Mouse (Mus musculus): ENCODE results near the gene Pxylp1.
"Not testable (repeated sequence)": the region's sequence is repeated elsewhere in the genome, so short reads cannot be mapped to it uniquely, and the experiment has no call there.

The Pxylp1 gene

GRCm38 (mm10) chr9:96892546-96892945, at the start of gene Pxylp1:
Gene Pxylp1, minus strand, starts transcription at chr9:96892669.
- DNase-seq: no peak

- DNase-seq: no peak
These were observed 46.4 kb upstream of the Pxylp1 start for GRCm38 (mm10) chr9:96938887-96939286.

- DNase-seq: not testable (repeated sequence)
These were observed 44.0 kb upstream of the Pxylp1 start for GRCm38 (mm10) chr9:96936427-96936826.

- no peak for DNase-seq
These were observed 43.3 kb upstream of the Pxylp1 start for GRCm38 (mm10) chr9:96935556-96936300.

- no peak for DNase-seq
These were observed 42.3 kb upstream of the Pxylp1 start for GRCm38 (mm10) chr9:96934816-96935215.

GRCm38 (mm10) chr9:96932751-96933150, 40.3 kb upstream of the Pxylp1 start:
- no peak for DNase-seq

GRCm38 (mm10) chr9:96923577-96924316, 31.3 kb upstream of the Pxylp1 start:
- DNase-seq: no peak

- DNase-seq: no peak
These were observed 30.6 kb upstream of the Pxylp1 start for GRCm38 (mm10) chr9:96923119-96923518.

- peak; percentile 83 for DNase-seq
These were observed 24.4 kb upstream of the Pxylp1 start for GRCm38 (mm10) chr9:96916620-96917538.

- no peak for DNase-seq
These were observed 23.6 kb upstream of the Pxylp1 start for GRCm38 (mm10) chr9:96916076-96916475.

- no peak for DNase-seq
These were observed 22.4 kb upstream of the Pxylp1 start for GRCm38 (mm10) chr9:96914851-96915250.

GRCm38 (mm10) chr9:96914005-96914404, 21.5 kb upstream of the Pxylp1 start:
- DNase-seq: no peak

GRCm38 (mm10) chr9:96909503-96909902, 17.0 kb upstream of the Pxylp1 start:
- DNase-seq: no peak

- DNase-seq: no peak
These were observed 16.3 kb upstream of the Pxylp1 start for GRCm38 (mm10) chr9:96908737-96909136.

- DNase-seq: no peak
These were observed 12.2 kb upstream of the Pxylp1 start for GRCm38 (mm10) chr9:96904360-96905355.

GRCm38 (mm10) chr9:96899717-96900116, 7.2 kb upstream of the Pxylp1 start:
- no peak for DNase-seq

- DNase-seq: no peak
These were observed 6.5 kb upstream of the Pxylp1 start for GRCm38 (mm10) chr9:96899004-96899403.

GRCm38 (mm10) chr9:96896690-96897089, 4.2 kb upstream of the Pxylp1 start:
- DNase-seq: no peak

- DNase-seq: no peak
These were observed 1.1 kb upstream of the Pxylp1 start for GRCm38 (mm10) chr9:96893582-96893981.

GRCm38 (mm10) chr9:96891341-96892330, 833 bp downstream of the Pxylp1 start:
- DNase-seq: no peak

GRCm38 (mm10) chr9:96890756-96891155, 1.7 kb downstream of the Pxylp1 start:
- no peak for DNase-seq

All from liver (tissue).